Mouse (Mus musculus) adrenal gland (tissue): ENCODE data around the gene Cd6.

Experiments used
- intact Hi-C: fragments of 180-260 bp; cut with DNase I; formaldehyde crosslinking; loops from one replicate; pipeline ENCODE4 v1.15.1; 2025
- long read RNA-seq, 2 experiments: library from polyadenylated mRNA; unstranded; transcript quantifications; one replicate each; pipeline ENCODE4 v2.0.0; 2020; ENCODE audit warnings: borderline replicate concordance in 1 of 2; ENCODE audit not compliant: insufficient replicate concordance in 1 of 2

Gene Cd6
- long read RNA-seq, experiment 1, partial matches to known transcripts: 0 of 1 reads
- long read RNA-seq, experiment 1, other reads (novel, unspliced or antisense): 0 of 1 reads
- long read RNA-seq, experiment 2: 0 reads

DNA sequence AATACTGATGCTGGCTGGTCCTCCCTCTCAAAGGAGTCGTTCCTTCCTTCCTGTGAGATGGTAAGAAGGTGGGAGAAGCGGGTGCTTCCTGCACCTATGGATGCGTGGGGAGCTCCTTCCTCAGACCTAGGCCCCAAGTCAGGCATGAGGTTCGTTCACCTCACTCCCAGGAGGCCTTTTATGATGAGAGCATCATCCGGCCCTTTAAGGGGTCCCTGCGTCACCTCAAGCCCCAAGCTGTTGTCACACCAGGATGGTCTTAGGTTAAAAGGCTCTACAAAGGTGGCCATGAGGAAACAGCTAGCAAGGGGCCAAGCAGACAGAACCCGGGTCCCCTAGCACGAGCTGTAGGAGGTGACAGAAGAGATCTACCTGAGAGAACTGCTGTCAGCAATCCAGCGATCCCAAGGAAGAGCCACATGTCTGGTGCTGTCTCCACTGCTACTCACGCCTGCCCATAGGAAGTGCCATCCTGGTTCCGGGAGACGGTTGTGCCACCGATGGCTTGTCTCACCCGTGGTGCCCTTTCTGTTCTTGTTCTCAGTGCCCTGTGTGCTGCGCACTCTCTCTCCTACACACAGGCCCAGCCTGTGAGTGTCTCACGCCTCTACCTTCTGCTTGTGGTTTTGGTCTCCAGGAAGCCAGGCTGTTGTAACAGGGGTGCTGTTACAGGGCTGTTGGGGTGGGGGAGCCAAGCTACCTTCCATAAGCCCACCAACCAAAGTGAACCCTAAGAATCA, at the start of gene Cd6:
Cd6 (minus strand) TSS at position 623 of the 740 bp plus-strand sequence.
- intact Hi-C loops: loop anchor here (5.0 kb wide), 2 partner anchors 112 to 152 kb away; partner anchors contain the start of gene Pga5

DNA sequence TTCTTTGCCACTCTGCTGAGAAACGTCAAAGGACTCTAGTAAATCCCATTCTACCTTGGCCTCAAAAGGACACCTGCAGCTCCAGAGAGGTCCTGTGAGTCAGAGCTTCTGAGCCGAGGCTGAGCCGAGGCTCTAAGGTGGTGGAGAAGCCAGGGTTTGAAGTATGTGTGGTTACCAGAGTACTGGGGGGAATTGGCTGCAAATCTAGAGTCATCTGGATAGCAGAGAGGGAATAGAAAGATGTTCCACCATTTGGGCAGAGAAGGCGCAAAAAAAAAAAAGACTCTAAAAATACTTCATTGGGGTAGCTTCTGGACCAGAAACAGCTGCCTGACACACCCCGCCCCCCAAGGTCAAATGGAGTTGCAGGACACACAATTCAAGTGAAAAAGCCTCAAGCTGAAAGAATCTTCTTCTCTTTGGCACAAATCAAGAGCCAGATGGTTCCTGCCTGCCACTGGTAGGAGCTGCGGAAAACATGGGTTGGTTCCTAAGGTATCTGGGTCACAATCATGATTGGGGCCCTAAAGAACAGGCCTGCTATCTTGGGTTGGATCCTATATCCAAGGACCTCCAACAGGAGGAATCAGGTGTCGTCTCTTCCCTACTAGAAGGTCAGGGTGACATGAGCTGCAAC, 48.5 kb upstream of the Cd6 start:
- intact Hi-C loops: no loop called here

DNA sequence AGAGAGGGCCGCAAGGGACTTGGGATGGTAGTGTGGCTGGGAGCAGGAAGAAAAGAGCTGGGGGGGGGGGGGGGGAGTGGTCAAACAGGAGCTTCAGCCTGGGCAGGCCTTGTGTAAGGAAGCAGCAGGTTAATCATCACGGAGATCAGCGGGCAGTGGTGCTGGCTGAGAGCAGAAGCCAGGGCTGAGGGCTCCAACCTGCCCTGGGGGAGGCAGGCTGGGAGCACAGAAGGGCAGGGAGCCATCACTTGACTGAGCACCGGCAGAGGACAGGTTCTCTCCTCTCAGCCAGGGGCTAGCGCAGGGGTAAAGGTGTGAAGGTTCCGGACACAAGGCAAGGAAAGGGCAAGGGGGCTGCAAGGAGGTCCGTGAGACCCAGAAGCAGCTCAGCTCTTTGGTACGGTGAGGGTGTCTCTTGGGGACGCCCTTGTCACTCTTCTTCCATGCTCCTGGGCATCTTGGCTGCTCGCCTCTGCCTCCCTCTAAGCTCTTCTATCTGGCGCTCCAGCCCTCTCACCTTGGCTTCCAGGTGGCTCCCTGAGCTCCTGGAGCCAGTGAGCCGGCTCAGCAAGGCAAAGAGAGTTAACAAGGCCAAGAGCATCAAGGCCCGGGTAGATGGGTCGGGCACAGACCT, 41.6 kb upstream of the Cd6 start:
- intact Hi-C loops: no loop called here

DNA sequence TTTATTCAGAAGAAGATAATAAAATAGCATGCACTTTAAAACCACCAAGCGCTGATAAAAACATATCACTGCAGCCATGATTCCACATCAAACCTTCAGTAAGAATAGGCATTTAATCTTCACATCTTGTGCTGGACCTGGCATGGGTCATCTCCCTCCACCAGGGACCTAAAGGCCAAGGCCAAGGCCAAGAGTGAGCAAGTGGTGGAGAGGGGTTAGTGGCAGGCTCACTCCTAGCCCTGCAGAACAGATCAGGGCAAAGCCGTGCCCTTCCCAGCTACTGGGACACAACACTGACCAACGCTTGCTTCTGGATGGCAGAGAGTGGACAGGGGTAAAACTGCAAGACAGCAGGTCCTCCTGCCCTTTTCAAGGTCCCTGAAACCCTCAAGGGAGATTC, 40.8 kb upstream of the Cd6 start:
- intact Hi-C loops: no loop called here

DNA sequence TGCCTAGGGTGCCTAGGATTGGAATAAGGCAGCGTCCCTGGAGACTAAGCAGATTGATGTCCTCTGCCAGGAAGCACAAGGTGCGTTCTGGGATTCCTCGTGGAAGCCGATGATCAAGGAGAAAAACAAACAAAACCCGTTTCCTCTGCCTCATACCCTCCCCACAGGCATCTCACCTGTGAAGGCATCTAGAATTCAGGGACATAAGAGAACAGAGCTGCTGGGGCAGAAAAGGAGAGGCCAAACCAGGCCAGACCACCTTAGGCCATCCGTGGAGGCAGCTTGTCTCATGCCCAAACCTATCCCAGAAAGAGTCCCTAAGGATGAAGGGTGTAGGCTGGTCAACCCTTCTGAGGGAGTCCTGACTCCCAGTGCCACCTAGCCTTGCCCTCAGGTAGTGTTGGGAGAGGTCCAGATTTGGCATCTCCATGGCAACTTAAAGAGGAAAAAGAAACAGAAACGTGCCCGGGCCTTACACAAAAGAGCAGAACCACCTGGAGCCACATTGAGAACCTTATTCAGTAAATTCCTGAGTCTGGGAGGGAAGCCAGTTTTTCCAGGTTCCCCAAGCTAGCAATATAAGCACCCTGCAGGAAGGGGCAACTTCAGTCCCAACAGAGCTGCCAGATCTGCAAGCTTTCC, 40.1 kb upstream of the Cd6 start, which contains the start of gene Tmem132a:
Tmem132a (minus strand) TSS at position 55 of the 642 bp plus-strand sequence.
- intact Hi-C loops: no loop called here

DNA sequence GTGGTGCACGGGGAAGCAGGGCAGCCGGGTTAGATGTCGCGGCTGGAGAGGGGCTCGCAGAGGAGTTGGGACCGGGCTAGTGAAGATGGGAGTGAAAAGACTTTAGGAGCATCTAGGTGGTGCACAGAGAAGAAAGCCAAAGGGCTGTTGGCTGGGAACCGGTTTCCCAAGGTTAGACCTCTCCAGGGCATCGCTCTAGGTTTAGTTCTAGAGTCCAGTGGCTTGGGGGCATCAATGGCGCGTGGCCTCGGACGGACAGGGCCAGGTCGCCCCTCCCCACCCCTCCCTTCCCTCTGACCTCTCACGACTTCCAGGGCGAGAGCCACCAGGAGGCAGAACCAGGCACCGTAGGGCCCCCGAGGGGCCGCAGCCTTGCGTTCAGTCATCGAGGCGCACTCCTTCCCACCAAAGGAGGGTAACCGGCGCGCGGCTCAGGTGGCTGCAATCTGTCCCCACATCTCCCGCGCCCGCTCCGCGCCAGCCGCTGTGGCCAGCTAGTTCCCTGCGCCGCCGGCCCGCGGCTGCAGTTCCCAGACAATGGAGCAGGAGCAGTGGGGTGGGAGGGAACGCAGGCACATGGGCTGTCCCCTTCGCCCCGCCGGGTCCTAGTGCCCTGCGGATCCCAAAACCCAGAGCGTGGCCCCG, 39.5 kb upstream of the Cd6 start:
- intact Hi-C loops: no loop called here

DNA sequence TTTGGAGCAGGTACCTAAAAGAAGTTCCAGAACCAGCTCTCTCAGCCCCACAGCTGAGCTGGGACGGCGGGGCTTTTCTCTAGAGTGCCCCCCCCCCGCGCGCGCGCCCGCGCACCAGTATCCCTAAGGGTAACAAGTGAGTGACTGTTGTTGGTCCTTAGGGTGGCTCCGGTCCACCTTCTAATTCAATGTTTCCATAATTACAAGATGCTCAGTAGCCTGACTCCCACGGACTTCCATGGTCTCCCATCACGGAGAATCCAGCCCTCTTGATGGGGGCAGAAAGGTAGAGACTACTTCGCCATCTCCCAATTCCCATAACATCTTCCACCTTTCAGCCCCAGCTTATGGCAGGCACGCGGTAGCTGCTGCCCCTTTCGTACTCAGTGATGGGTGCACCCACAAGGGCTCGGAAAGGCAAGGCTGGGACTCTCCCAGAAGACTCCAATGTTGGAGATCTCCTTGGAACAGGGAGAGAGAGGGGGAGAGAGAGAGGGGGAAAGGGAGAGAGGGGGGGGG, 38.8 kb upstream of the Cd6 start:
- intact Hi-C loops: no loop called here

DNA sequence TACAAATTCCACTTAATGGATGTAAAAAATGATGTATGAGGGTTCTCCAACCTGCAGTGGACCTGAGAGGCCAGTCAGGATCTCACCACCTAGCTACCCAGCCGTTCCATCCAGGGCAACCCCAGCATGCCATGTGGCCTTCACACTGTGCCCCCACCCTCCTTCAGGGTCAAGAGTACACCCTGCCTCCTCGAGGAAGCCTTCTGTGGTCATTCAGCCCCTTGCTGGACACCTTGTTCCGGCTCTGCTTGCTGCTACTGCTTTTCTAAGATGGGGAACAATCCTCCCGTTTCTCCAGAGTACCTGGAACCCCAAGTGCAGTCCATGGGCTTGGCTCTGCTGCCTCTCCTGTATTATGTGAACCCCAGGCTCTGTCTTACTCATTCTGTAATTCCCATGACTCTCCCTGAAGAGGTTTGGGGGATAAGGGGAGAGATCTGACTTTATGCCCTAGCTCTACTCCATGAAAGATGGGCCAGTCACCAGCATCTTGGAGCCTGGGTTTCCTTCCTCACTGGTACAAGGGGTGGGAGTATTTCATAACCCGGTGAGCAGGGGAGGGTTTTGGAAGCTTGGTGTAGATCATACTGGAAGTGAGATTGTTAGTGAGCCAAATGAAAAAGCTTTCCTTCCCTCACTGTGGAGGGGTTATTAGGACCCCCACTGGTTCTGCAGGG, 38.2 kb upstream of the Cd6 start:
- intact Hi-C loops: no loop called here

DNA sequence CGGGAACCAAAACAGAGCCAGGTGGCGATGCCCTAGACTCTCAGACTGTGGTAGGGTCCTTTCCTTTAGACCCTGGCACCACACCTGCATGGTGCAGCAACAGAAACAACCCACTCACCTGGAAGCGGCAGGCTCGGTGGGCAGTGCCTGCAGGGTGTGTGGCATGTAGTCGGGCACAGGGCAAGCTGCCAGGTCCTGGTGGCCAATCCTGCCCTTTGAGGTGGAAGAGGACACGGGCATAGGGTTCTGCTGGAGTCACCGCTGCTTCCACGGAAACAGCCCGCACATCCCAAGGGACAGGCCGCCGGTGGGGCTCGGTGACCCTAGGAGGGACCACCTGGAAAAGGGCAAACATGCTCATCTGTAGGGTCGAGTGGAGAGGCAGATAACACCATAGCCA, 36.5 kb upstream of the Cd6 start:
- intact Hi-C loops: no loop called here

DNA sequence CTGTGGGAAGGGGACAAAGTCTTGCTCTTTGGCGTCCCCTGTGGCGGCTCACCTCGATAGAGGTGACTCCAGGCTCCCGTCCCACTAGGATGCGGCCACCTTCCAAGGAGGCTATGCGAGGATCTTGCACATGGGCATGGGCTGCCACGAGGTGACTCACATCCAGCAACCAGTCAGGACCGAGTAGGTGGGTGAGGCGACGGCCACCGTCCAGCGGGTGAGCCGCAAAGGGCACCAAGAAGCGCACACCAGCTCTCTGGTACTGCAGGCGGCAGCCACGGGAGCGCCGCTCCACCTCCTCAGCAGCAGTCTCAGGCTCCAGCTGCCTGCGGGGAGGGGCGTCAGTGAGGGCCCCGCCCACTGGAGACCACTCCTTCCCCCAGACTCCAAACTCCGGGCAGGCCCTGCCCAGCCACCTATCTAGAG, 30.2 kb upstream of the Cd6 start:
- intact Hi-C loops: no loop called here

DNA sequence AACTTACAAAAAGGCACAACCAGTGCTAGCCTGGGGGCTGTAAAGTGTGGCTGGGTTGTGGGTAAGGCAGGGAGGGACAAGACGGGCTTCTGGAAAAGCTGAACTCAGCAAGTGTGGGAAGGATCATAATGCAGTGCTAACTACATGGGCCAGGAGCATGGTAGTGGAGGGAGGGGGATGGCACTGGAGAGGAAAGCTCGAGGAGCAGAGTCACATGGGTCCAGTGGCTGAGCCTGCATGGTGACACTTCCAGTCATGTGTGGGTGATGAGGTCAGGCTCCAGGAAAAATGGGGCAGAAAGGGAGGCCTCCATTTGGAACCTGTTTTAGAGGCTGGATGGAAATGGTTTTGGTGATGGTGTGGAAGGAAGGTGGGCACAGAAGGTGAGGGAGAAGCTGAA, 26.7 kb upstream of the Cd6 start:
- intact Hi-C loops: no loop called here

DNA sequence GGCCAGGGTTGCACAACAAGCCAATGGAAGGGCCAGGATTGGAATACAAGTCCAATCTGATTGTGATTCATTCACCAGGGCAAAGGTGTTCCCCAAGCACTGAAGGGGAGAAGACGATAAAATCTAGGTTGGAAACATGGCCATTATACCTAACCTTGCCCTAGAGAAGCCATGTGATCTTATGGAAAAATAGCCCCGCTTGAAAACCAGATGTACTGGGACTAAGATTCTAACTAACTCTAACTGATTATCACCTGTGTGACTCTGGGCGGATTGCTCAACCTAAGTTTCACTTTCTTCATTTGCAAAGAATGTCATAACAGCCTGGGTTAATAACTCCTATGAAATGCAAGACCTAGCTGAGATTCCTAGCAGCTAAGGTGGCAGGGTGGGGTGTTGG, 25.6 kb upstream of the Cd6 start:
- intact Hi-C loops: no loop called here

DNA sequence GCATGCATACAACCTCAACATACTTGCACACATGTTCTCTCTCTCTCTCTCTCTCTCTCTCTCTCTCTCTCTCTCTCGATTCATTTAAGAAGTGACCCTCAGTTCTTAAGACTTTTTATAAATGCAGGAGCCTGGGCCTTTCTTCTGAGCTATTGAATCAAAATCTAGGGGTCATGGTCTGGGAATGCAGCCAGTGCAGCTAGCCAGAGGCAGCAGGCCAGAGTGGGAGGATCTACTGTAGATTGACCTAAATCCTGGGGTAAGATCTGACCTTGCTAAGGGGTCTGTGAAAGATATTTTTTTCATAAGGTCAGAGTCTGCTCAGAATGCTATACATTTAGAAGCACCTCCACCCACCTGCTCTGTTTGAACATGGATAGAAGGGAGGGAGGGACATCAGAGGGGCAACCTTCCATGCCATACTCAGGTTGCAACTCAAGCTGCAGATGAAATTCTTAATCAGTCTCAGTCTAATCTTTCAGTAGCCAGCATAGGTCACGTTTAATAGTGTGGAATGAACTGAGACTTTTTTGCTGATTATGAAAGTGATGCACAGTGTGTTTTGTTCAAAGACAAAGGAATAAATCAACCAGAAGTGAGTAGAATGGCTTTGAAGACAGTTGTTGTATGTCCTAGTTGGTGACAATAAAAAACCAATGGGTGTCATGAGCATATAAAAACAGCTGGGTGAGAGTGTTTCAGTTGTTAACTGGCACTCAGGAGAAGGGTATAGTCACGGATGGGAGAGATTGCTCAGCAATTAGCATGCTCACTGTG, 17.6 kb upstream of the Cd6 start:
- intact Hi-C loops: no loop called here

DNA sequence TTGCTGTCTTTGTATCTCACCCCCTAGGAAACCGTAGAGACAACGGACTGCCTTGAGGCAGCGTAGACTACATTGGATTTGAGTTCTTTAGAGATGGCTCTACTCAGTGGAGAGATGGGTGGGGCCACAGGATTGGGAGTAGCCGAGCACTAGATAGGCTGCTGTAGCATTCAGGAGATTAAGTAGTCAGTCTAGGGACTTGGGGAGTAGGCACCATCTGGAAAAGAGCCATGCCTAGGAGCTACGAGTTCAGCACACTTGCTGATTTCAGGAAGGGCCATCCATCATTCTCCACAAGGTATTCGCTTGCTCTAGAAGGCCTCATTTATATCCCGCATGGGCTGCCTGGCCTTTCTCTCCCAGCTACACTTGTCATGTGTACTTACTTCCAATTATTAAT, 16.3 kb upstream of the Cd6 start:
- intact Hi-C loops: no loop called here

DNA sequence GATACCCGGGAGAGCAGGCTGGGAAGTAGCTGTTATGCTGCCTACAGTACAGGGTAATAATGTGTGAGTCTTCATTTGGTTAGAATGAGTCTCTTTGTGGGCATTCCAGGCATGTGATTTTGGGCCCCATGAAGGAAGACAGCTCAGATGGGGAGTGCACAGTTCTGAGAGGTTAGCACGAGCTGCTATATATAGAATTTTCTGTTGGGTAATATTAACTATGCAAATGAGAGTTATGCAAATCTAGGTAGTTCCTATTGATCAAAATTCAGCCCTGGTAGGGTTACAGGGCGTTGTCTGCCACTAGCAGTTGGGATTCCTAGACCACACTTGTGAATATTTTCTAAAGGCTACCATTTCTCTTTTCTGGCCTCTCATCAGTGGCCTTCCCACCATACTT, 15.6 kb upstream of the Cd6 start:
- intact Hi-C loops: no loop called here

DNA sequence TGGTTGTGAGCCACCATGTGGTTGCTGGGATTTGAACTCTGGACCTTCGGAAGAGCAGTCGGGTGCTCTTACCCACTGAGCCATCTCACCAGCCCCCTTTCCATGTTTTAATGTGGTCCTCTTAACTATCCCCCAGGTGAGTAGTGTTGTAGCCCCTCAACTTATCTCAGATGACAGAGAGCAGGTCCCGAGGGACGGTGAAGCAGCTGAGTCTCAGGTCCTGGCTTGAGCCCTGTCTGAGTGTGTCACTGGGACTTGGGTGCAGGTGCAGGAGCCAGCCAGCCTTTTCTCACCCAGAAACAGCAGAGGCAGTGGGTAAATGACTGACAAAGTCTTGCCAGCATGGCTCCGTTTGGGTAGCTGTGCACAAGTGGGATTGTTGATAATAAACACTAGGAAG, 14.3 kb upstream of the Cd6 start:
- intact Hi-C loops: no loop called here

DNA sequence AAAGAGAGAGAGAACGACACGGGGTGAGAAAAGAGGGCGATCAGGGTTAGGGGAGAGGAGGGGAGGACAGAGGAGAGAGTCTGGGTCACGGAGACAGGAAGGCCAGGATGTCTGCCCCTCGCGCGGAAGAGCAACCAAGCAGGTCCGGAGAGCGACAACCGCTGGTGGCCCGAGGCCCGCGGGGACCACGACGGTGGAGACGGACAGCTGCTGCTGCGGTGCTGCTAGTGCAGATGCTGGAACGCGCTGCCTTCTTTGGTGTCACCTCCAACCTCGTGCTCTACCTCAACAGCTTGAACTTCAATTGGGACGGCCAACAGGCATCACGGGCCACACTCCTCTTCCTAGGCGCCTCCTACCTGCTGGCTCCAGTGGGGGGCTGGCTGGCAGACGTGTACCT, 13.1 kb upstream of the Cd6 start:
- intact Hi-C loops: no loop called here

DNA sequence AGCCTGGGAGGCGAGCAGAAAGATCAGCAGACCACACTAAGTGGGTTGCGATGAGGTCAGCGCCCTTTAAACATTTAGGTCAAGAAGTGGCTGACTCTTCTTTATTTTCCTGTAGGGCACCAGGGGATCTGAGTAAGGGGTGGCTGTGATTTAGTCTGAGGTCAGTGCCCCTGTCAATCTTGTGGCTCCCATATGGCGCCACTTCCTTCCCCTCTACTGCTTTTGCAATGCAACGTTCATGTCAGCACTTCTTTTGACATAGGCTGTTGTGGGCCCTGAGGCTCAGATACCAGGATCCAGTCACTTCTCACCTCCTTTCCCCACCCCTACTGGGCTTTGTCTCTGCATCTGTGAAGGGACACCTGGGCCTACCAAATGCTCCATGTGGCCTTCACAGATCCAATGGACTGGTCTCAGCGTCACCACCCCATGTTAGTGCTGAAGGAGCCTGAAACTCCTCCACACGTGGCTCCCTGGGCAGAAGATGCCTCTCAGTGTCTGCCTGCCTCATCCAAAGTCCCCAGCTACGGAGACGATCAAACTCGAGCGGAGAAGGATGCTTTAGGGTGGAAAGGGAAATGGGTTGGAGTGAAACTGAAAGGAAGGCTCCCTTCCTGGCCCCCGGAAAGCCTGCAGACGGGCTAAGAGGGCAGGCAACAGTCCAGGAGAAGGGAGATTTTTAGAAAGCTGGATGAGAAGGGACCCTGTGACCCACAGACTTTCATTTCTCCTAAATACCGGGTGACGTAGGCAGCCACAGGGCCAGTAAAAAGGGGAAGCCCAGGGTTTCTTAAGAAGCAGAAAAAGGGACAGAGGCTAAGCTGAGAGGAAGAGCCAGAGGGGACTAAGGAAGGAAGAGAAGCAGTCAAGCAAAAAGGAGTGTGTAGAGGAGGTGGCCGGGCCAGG, 12.1 kb upstream of the Cd6 start:
- intact Hi-C loops: no loop called here
